Mouse (Mus musculus) cerebellum, adult 18-20 months (tissue): ENCODE measurements around the gene Tex50.

Source experiments
- DNase-seq, 2 experiments: peaks; one replicate each; pipeline ENCODE4 v3.0.0; 2021

Tex50 gene

GRCm38 (mm10) chr1:161122661-161123418 is 36.3 kb downstream of the Tex50 start:
- no peak for DNase-seq

- no peak for DNase-seq
Observed at GRCm38 (mm10) chr1:161114591-161114990, 44.5 kb downstream of the Tex50 start.

- DNase-seq = no peak
Observed at GRCm38 (mm10) chr1:161109216-161109615, 49.9 kb downstream of the Tex50 start.
